Mouse (Mus musculus) ES-Bruce4 (cell line): ENCODE results near the gene Hba-a2. TPM values are rescaled to one million over a fixed set of nuclear protein-coding genes. Genes with fewer than 3 reads are reported as not detected.
A peak's percentile ranks its signal among the peaks of the same experiment; 100 is the strongest.
"Not testable (repeated sequence)": the region's sequence is repeated elsewhere in the genome, so short reads cannot be mapped to it uniquely, and the experiment has no call there.

ENCODE experiments used
- H3K27ac ChIP-seq: 2 replicates; pipeline ENCODE4 v1.5.1; 2012; ENCODE audit warnings: low read length, inconsistent platforms; ENCODE audit not compliant: insufficient read depth
- H3K27me3 ChIP-seq: 2 replicates; pipeline ENCODE4 v1.6.1; 2012; ENCODE audit warnings: mild to moderate bottlenecking, low read length, inconsistent platforms; ENCODE audit not compliant: control insufficient read depth, poor library complexity, insufficient read depth, severe bottlenecking
- H3K36me3 ChIP-seq: 2 replicates; pipeline ENCODE4 v1.6.1; 2012; ENCODE audit warnings: inconsistent platforms, mild to moderate bottlenecking, low read length, moderate library complexity; ENCODE audit not compliant: control insufficient read depth, poor library complexity, insufficient read depth, severe bottlenecking
- H3K4me1 ChIP-seq: one replicate; pipeline ENCODE4 v1.8.1; 2011; ENCODE audit warnings: low read length; ENCODE audit not compliant: control insufficient read depth, insufficient read depth
- H3K4me3 ChIP-seq: 2 replicates; pipeline ENCODE4 v1.5.1; 2011; ENCODE audit warnings: low read depth, mild to moderate bottlenecking, low read length
- H3K9ac ChIP-seq: 2 replicates; pipeline ENCODE4 v1.6.1; 2012; ENCODE audit warnings: low read depth, mild to moderate bottlenecking, inconsistent platforms; ENCODE audit not compliant: poor library complexity, severe bottlenecking
- H3K9me3 ChIP-seq: replicated peaks from 2 replicates; pipeline ENCODE4 v1.6.1; 2012; ENCODE audit warnings: mild to moderate bottlenecking, low read length, inconsistent platforms; ENCODE audit not compliant: control insufficient read depth, poor library complexity, insufficient read depth, severe bottlenecking
- CTCF ChIP-seq: IDR thresholded peaks from one replicate; pipeline ENCODE4 v1.8.1; 2011; ENCODE audit warnings: low read depth, low read length
- EP300 ChIP-seq: IDR thresholded peaks from 2 replicates; pipeline ENCODE4 v1.6.1; 2011; ENCODE audit warnings: low read depth, low read length; ENCODE audit not compliant: insufficient read depth
- POLR2A ChIP-seq: IDR thresholded peaks from one replicate; pipeline ENCODE4 v1.8.1; 2011; ENCODE audit warnings: low read length; ENCODE audit not compliant: insufficient read depth
- polyA plus RNA-seq: library from polyadenylated mRNA; stranded (reverse); fragments of >200 nt; gene quantifications from 2 replicates; pipeline ENCODE4 v1.2.4, GENCODE M21; 2011; ENCODE audit warnings: low read depth; ENCODE audit not compliant: missing spikeins, insufficient read depth, insufficient read length

Hba-a2 gene
- polyA plus RNA-seq, 1 experiment = 10.3 TPM

DNA sequence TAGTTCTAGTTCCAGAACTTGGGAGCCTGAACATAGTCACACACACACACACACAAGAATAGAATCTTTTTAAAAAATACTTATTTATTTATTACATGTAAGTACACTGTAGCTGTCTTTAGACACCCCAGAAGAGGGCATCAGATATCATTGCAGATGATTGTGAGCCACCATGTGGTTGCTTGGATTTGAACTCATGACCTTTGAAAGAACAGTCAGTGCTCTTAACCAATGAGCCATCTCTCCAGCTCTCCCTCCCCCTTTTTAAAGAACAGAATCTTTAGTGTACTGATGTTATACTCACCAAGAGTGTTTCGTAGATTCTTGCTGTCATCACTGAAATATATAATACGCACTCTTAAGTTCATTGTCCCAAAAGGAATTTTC is 2.2 kb downstream of the Hba-a2 start:
- H3K4me3 ChIP-seq = no peak overlapping the region
- H3K4me1 ChIP-seq = no peaks in the 10 kb centered on the region
- no peak overlapping the region for H3K9ac ChIP-seq
- no peaks in the 10 kb centered on the region for H3K9me3 ChIP-seq
- TF ChIP-seq EP300 (no peak), POLR2A (no peak), CTCF (no peak)
- no peaks in the 10 kb centered on the region for H3K27me3 ChIP-seq
- H3K27ac ChIP-seq = no peak overlapping the region
- H3K36me3 ChIP-seq = no peaks in the 10 kb centered on the region

DNA sequence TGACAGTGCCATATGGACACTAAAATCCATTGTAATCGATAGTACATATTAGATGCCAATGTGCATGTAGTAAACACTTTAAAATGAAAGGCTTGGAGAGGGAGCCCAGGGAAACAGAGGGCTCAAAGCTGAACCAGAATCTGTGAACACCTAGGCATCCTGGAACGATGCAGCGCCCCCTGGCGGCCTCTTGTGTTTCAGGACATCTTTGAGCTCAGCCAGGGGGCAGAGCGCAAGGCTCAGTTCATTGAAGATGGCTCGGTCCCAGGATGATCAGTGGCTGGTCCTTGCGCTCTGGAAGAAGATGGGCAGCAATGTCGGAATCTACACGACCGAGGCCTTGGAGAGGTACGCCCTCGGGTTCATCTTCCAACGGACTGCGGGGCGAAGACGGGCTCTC is 3.6 kb downstream of the Hba-a2 start, which contains the start of gene Hbq1a:
Gene Hbq1a, plus strand, starts transcription at position 205 of the 400 bp plus-strand sequence.
- H3K4me3 ChIP-seq = peak within 1 kb of the TSS; percentile 63
- H3K27me3 ChIP-seq, H3K9me3 ChIP-seq, H3K36me3 ChIP-seq, H3K9ac ChIP-seq, H3K27ac ChIP-seq, H3K4me1 ChIP-seq: not testable (repeated sequence)
- TF ChIP-seq CTCF = peak; percentile 62

GRCm38 (mm10) chr11:32300279-32301267 is 4.3 kb downstream of the Hba-a2 start:
- no peaks in the 10 kb centered on the region for H3K27me3 ChIP-seq

DNA sequence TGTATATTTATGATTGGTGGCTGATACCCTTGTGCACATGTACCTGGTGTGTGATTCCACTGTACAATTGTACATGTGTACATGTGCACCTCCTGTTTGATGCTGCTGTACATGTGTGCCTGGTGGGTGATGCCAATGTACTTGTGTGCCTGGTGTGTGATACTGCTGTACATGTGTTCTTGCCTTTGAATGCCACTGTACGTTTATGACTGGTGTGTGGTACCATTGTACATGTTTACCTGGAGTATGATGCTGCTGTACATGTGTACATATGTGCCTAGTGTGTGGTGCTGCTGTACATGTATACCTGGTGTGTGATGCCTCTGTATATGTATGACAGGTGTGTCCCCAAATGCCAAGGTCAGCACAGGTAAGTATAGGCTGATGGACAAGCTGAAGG is 5.2 kb downstream of the Hba-a2 start:
- no peak overlapping the region for H3K9ac ChIP-seq
- H3K9me3 ChIP-seq = no peaks in the 10 kb centered on the region
- no peak overlapping the region for H3K27ac ChIP-seq
- H3K36me3 ChIP-seq = no peaks in the 10 kb centered on the region
- no peaks in the 10 kb centered on the region for H3K4me1 ChIP-seq
- H3K27me3 ChIP-seq = no peaks in the 10 kb centered on the region
- no peak overlapping the region for H3K4me3 ChIP-seq
- no peak for TF ChIP-seq EP300

More at GRCm38 (mm10) chr11:32300279-32301267, 4.3 kb downstream of the Hba-a2 start:
- TF ChIP-seq CTCF = no peak
- TF ChIP-seq EP300 = no peak
- Histone ChIP-seq H3K9me3 (no peaks in the 10 kb centered on the region), H3K4me3 (peak overlapping the region; percentile 63), H3K27ac (no peak overlapping the region), H3K36me3 (no peaks in the 10 kb centered on the region), H3K9ac (no peak overlapping the region), H3K4me1 (no peaks in the 10 kb centered on the region)

DNA sequence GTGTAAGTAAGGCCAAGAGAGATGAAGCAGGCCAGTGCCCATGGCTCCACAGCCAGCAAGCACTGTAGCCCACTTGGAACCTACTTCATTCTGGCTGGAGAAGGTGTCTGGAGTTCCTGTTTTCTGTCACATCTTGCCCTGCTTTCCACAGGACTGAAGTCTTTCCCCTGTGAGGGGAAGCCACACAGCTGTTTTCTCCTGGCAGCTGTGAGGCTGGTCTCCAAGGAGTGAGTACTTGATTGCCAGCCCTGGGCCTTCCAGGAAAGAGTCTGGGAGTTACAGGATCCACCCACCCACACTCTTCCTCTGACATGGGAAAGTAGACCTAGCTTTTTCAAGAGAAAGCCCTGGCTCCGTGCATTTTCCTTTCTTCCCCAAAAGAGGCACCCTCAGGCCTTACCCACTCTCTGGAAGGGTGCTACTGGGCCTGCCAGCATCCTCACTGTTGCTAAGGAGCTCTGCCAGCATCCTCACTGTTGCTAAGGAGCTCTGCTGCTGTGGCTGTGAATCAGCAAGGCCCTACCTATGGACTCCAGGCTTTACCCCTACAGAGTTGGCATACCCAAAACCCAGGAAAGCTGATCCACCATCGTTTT is 6.6 kb downstream of the Hba-a2 start:
- TF ChIP-seq EP300 = no peak
- no peak for TF ChIP-seq CTCF
- TF ChIP-seq POLR2A = no peak
- Histone ChIP-seq H3K27ac (no peak overlapping the region), H3K27me3 (no peaks in the 10 kb centered on the region), H3K9ac (no peak overlapping the region), H3K36me3 (no peaks in the 10 kb centered on the region), H3K4me1 (no peaks in the 10 kb centered on the region), H3K9me3 (no peaks in the 10 kb centered on the region), H3K4me3 (no peak overlapping the region)

GRCm38 (mm10) chr11:32303455-32303854 is 7.2 kb downstream of the Hba-a2 start:
- H3K4me3 ChIP-seq = no peak overlapping the region
- H3K27me3 ChIP-seq = no peaks in the 10 kb centered on the region
- no peak overlapping the region for H3K9ac ChIP-seq
- no peaks in the 10 kb centered on the region for H3K4me1 ChIP-seq
- H3K27ac ChIP-seq = no peak overlapping the region
- TF ChIP-seq EP300 = no peak
- no peak for TF ChIP-seq POLR2A
- TF ChIP-seq CTCF = no peak
- no peaks in the 10 kb centered on the region for H3K36me3 ChIP-seq
- no peaks in the 10 kb centered on the region for H3K9me3 ChIP-seq
